Mouse (Mus musculus): ENCODE data around the gene Cep55.

DNA sequence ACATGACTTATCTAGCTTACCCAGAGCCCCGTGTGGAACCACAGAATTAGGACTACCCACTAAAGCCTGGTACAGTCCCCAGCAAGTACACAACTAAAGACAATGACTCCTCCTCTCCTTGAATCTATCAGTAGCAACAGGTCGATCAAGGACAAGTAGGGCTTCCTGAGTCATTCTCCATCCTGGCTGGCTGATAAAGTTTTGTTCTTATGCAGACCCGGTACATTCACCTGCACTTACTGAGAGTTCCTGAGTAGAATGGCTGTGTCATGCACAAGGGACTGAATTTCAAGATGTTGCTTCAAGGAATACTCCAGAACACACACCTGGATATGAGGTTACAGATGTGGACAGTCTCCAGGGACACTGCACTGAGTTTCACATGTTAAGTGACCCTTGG lies 9.6 kb upstream of the Cep55 start:
- TF ChIP-seq CTCF (IDR thresholded peaks at IDR 0.05; ENCODE audit: low read depth, low read length) (no peak), POLR2A (IDR thresholded peaks at IDR 0.05; ENCODE audit: extremely low read depth, insufficient read depth, low read length) (no peak)

All from liver, adult 2 months (tissue).